Mouse (Mus musculus) layer of hippocampus, adult 9-10 months (tissue): ENCODE results near the gene Igf2.

Source experiments
- DNase-seq: peaks from one replicate; pipeline ENCODE4 v3.0.0; 2022; ENCODE audit warnings: low spot score

The Igf2 gene

DNA sequence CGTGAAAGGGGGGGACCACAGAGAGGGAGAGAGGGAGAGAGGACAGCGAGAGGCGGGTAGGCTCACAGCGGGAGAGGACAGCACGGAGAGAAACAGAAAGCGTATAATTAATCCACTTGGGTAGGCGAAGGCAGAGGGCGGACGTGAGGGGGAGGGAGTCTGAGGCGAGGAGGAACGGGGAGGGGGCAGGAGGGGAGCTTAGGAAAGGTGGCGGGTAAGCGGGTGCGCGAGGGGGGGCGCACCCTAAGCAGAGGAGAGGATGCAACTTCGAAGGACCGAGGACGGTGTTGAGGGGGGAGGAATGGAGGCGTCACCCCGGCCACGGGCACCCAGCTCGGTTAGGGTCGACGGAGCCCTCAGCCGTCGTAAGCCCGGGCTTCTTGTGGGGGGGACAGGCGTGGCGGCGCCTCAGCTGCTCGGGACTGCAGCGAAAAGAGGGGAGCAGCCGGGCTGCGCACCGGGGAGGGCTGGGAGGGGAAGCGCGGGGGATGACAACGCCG is 7.9 kb downstream of the Igf2 start:
- DNase-seq, result no peak

DNA sequence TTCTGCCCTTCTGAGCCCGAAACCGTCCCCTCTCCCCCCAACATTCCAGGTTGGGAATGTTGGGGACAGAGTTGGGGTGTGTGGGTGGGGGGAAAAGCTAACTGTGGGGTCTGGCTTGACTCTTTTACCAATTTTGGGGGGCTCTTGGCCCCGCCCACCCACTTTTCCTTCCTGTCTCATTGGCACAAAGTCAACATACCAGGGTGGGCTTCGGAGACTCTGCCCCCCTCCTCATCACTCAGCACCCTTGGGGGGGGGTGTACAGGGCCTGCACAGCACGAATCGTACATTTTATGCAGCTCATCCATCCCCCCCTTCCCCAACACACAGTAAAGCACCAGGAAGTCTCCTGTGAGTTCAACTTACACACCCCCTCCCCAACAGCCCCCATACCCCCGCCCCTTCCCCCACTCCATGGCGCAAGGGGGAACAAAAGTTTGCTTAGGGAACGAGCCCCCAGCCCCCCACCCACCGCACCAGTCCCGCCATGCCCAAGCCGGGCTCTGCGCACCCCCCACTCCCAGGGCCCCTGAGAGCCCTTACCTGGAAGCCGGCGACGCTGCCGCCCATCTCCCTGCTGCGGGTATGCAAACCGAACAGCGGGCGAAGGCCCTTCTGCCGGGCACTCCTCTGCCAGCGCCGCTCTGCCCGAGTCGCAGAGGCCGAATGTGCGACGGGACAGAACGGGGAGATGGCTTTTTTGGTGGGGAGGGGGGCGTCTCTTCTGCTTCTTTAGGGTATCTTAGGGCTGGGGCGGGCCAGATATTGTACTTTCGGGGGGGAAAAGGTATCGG is 8.6 kb downstream of the Igf2 start:
- DNase-seq, result no peak

DNA sequence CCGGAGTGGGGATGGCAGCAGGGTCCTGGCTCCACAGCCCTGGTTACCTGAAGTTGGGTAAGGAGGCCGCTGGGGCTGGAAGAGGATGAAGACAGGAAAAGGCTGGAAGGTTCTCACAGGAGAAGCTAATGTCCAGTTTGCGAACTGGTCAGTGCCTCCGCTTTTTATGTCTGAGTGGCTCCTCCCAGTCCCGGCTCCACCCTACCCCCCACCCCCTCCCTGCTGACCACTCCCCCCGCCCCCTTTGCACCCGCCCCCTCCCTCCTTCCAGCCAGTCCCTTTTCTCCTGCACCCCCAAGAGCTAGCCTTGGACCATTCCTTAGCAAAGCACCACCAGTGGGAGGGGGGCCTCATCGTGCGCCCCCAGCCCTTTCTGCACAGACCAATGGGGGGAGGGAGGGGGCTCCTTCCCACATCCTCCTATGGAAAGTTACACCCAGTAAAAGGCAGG is 9.2 kb downstream of the Igf2 start:
- no peak for DNase-seq

DNA sequence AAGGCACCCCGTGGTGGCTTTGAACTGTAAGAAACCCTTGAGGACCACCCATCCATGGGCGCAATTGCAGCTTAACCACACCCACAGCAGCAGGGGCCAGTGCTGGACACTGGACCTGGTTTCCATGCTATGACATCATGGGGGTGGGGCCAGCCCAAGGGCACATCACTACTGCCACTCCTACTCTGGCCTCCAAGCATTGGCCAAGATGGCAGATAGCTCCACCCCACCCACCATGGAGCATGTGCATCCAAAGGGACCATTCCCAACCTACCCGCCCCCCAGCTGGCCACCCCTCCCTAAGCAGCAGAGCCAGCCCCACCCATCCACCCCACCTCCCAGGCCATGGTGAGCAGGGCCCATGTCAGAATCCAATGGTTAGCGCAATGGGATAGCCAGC is 10.6 kb downstream of the Igf2 start:
- no peak for DNase-seq

DNA sequence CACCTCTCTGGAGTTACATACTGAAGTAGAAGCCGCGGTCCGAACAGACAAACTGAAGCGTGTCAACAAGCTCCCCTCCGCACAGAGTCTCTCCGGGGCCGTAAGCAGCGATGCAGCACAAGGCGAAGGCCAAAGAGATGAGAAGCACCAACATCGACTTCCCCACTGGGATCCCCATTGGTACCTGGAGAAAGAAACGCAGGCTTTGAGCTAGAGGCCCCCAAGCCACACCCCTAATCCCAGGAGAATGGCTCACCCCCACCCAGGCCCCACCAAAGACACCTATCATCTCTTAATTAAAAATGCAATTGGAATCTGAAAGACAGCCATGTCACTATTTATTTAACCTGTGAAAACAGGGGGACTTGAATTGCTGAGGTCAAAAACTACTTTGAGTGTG is 11.0 kb downstream of the Igf2 start:
- no peak for DNase-seq

DNA sequence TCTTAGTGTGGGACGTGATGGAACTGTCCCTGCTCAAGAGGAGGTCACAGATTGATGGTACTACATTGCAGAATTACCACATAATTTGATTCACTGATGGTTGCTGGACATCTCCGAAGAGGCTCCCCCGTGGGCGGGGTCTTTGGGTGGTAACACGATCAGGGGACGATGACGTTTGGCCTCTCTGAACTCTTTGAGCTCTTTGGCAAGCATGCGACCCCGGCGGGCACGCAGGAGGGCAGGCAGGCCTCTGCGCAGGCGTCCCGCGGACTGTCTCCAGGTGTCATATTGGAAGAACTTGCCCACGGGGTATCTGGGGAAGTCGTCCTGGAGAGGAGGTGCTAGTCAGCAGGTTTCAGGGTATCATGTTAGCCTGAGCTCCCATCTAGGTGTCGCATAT is 12.9 kb downstream of the Igf2 start:
- DNase-seq, result no peak

DNA sequence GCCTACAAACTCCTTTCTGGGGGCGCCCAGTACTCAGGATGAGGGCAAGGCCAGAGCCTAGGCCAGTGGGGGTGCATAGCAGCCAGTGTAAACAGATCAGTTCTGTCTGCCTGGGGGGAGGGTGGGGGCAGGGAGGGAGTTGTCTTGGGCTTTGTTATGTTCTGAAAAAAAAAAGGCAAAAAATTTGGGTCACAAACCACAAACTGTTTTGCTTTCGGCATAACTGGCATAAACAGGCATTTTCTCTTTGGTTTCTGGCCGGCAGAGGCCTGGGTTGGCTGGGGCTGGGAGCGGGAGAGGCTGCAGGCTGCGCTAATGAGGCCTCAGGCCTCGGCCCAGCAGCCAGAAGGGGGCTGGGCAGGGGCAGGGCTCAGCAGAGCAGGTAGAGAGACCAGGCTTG is 19.9 kb downstream of the Igf2 start:
- no peak for DNase-seq

DNA sequence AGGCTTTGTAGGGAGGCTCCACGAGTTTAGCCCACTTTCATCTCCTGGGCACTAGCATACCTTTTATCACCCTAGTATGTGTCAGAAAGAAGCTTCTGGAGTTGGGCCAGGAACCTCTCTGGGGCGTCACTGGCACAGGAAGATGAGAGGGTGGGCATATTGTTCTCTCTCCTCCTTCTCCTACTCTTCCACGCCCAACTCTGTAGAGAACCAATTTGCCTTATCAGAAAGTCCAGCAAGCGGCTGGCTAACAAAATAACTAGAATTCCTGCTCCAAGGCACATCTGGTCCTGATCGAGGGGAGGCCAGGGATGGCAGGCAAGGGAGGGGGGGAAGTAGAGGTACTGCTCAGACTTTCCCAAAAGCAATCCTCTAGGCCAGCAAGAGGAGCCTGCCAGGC is 21.6 kb downstream of the Igf2 start:
- no peak for DNase-seq

DNA sequence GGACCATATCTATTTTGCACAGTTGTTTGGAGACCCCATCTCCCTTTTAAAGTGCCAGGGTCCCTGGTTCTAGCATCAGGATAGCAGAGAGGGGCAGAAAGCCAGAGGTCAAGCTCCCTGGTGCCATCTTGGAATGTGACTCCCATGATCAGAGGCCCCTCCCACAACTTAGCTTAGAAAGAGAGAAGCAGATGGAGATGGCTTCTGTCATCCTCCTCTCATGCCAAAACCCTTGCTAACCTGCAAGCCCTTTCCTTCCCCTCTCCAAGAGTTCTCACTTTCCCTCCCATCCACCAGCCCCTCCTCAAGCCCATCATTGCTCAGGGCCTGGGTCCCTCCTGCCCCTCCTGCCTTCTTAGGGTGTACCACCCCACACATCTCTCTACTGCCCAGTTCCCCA is 30.4 kb downstream of the Igf2 start:
- DNase-seq, result no peak

DNA sequence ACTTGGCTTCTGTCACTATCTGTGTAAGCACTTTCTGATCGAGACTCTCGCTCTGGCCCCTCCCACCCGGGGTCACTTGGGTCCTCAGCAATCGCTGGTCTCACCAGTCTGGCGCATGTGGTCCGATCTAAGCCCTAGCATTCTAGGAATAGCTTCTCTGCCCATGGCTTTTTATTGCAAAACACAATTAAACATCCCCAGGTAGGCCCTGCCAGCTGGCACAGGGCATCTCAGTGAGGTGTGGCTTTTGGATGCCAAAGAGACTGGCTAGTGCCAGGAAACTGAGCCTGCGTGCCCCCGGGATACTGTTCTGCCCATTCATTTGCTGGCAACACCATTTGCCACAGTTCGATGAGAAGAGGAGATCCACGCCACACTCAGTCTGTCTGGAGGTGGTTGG is 35.9 kb downstream of the Igf2 start:
- DNase-seq, result no peak

DNA sequence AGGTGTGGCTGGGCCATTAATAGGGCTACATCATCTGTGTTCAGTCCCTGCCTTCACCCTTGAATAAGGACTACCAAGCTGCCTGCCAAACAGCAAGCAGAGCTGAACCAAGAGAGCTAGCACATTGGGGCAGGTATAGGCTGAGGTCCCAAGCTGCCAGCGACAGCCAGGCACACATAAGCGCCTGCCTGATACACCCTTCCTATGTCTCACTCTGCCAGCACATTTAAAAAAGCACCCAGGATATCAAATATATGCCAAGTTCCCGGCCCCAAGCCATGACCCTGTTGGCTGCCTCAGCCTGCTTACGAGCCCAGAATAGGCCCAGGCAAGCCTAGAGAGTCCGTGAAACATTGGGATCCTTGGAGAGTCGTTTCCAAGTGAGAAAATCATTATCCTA is 36.8 kb downstream of the Igf2 start:
- no peak for DNase-seq

DNA sequence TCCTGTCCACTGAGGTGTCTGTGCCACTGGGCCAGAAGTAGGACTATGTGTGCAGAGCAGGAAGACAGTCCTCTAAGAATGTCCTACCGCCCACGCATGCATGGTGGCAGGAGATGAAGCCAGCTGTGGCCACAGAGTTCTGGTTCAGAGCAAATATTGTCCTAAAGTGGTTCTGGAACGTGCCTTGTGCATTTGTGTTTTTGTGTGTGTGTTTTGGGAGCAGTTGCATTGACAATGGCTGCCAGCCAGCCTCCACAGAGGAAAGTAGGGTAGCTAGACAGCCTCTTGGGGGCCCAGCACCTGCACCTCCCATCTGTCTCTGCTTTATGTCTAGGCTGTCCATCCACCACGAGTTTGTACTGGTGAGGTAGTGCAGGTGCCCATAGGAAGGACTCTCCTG is 44.4 kb downstream of the Igf2 start:
- DNase-seq, result no peak

DNA sequence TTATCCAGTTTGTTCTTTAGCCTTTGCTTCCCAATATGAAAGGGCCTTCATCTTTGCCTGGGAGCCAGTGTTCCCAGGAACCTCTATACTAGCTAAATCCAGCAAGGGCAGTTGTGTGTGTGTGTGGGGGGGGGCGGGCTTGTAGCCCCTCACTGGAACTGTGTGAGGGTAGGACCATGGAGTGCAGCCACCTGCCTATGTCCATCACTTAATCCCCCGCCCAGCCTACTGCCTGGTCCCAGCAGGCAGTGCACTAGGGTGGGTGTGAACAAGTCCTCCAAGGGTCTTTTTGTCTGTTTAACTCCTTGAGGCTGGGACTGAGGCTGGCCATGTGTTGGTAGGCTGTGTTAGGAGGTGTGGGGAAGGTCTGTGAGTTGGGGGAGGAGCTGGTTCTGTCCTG is 53.5 kb downstream of the Igf2 start:
- no peak for DNase-seq

DNA sequence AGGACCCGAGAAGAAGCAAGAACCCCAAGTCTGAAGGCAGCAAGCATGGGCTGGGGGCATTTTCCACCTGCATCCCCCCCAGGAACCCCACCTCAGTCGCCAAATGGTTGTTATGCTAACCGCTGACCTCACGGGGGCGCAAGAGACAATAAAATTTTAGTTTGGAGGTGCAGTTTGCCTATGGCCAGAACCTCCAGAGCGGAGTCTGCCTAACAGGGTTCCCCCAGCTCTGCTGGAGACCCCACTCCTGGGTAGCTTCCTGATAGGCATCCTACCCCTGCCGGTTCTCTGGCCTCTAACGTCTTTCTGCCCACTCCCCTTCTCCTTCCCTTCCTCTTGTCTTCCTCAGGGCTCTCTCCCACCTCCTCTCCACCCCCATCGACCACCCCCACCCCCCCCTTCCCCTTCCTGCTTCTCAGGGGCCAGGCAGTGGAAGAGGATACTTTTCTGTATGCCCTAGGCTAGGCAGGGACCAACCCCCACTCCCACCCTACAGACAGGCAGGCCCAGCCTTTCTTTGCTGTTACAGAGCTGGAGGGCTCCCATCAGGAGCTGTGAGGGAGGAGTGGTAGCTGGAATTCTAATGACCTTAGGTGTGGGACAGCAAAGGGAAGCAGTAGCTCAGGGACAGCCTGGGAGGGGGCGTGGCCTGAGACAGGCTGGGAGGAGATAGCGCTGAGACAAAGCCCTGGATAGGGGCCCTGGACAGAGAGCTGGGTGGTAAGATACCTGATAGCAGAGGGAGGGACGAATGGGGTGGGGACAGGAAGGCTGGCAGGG is 55.8 kb downstream of the Igf2 start:
- DNase-seq, result no peak

DNA sequence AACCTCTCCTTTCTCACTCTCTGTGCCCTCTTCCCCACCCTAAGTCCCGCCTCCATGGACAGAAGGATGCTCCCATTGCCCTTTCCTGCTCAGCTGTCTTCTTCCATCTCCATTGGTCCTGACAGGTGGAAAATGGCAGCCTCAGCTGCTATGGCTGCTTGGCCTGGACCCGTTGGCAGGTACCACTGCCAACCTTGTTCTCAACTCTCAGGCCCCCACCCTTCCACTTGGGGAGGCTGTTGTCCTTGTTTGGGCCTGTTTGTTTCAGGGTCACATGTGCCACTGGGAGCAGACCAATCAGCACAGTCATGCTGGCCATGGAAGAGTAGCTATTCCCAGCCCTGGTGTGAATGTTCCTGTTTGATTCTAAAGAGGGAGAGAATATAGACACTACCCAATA is 65.7 kb downstream of the Igf2 start:
- DNase-seq, result no peak
